Mouse (Mus musculus): ENCODE measurements around the gene Lnx2.

Lnx2 gene

GRCm38 (mm10) chr5:147015191-147015590 is 61.2 kb downstream of the Lnx2 start:
- DNase-seq: no peak

- DNase-seq: no peak
Measured at GRCm38 (mm10) chr5:147013845-147014244, 62.5 kb downstream of the Lnx2 start.

- no peak for DNase-seq
Measured at GRCm38 (mm10) chr5:147011333-147011732, 65.1 kb downstream of the Lnx2 start.

- DNase-seq: no peak
Measured at GRCm38 (mm10) chr5:147003303-147003702, 73.1 kb downstream of the Lnx2 start.

- DNase-seq: no peak
Measured at GRCm38 (mm10) chr5:147001312-147001711, 75.1 kb downstream of the Lnx2 start.

GRCm38 (mm10) chr5:146998802-146999201 is 77.6 kb downstream of the Lnx2 start:
- DNase-seq: no peak

- no peak for DNase-seq
Measured at GRCm38 (mm10) chr5:146996812-146997211, 79.6 kb downstream of the Lnx2 start.

- DNase-seq: no peak
Measured at GRCm38 (mm10) chr5:146994973-146995372, 81.4 kb downstream of the Lnx2 start.

- no peak for DNase-seq
Measured at GRCm38 (mm10) chr5:146993509-146993908, 82.9 kb downstream of the Lnx2 start.

GRCm38 (mm10) chr5:146989051-146989450 is 87.3 kb downstream of the Lnx2 start:
- no peak for DNase-seq

- DNase-seq: no peak
Measured at GRCm38 (mm10) chr5:146987588-146987987, 88.8 kb downstream of the Lnx2 start.

GRCm38 (mm10) chr5:146985725-146986433 is 90.5 kb downstream of the Lnx2 start:
- no peak for DNase-seq

- DNase-seq: peak; percentile 79
Measured at GRCm38 (mm10) chr5:146983216-146983615, 93.2 kb downstream of the Lnx2 start.

GRCm38 (mm10) chr5:146981376-146981775 is 95.0 kb downstream of the Lnx2 start:
- DNase-seq: no peak

- no peak for DNase-seq
Measured at GRCm38 (mm10) chr5:146974781-146975123, 101.6 kb downstream of the Lnx2 start.

GRCm38 (mm10) chr5:146973858-146974780 is 102.3 kb downstream of the Lnx2 start:
- no peak for DNase-seq

GRCm38 (mm10) chr5:146973353-146973752 is 103.0 kb downstream of the Lnx2 start:
- no peak for DNase-seq

- DNase-seq: no peak
Measured at GRCm38 (mm10) chr5:146971776-146972561, 104.4 kb downstream of the Lnx2 start.

- peak; percentile 38 for DNase-seq
Measured at GRCm38 (mm10) chr5:146968695-146969393, 107.5 kb downstream of the Lnx2 start.

Data from embryo, embryonic 11 days (tissue).